Mouse (Mus musculus): ENCODE data around the gene Ush2a.

- no peak for TF ChIP-seq EP300 (IDR thresholded peaks at IDR 0.05; ENCODE audit: low read depth in 1 of 2, low read length in 2 of 2)
- no peak for TF ChIP-seq CTCF (IDR thresholded peaks at IDR 0.05 in 2 of 3, conservative IDR thresholded peaks at IDR 0.05 in 1 of 3; ENCODE audit: control insufficient read depth in 1 of 3, insufficient read depth in 1 of 3, low read depth in 2 of 3, low read length in 3 of 3, poor library complexity in 1 of 3, severe bottlenecking in 1 of 3)
- TF ChIP-seq ELF1 (IDR thresholded peaks at IDR 0.05; ENCODE audit: low read depth, low read length), result no peak
- no peak for TF ChIP-seq MAFK (IDR thresholded peaks at IDR 0.05; ENCODE audit: borderline replicate concordance, low read depth, low read length)
- no peak for TF ChIP-seq RCOR1 (IDR thresholded peaks at IDR 0.05; ENCODE audit: low read depth, low read length)
- no peak for TF ChIP-seq POLR2A (IDR thresholded peaks at IDR 0.05; ENCODE audit: control insufficient read depth in 1 of 2, insufficient read depth in 1 of 2, low read depth in 1 of 2, low read length in 2 of 2, poor library complexity in 1 of 2)
- no peak for TF ChIP-seq ZKSCAN1 (IDR thresholded peaks at IDR 0.05; ENCODE audit: low read depth, low read length)
- TF ChIP-seq MXI1 (IDR thresholded peaks at IDR 0.05; ENCODE audit: low read depth, low read length), result no peak
- no peak for TF ChIP-seq MAZ (IDR thresholded peaks at IDR 0.05; ENCODE audit: low read depth, low read length)
- TF ChIP-seq MYC (IDR thresholded peaks at IDR 0.05; ENCODE audit: low read depth, low read length), result no peak
Measured at GRCm38 (mm10) chr1:188347762-188348161, 85.9 kb downstream of the Ush2a start.

Data from MEL (cell line).